Mouse (Mus musculus): ENCODE measurements around the gene Vmn1r121. TPM values are rescaled to one million over a fixed set of nuclear protein-coding genes. Genes with fewer than 3 reads are reported as not detected.
"Not testable (repeated sequence)": the region's sequence is repeated elsewhere in the genome, so short reads cannot be mapped to it uniquely, and the experiment has no call there.

Vmn1r121 gene
- not detected in 2 replicates for polyA plus RNA-seq (2014; fragmentation: Nextera tagmentation; extraction: Ambion mirVana)

- H3K27ac ChIP-seq (ENCODE audit: low read depth, low read length); DNase-seq (ENCODE audit: low spot score): not testable (repeated sequence)
Observed at GRCm38 (mm10) chr7:21098413-21098812, at the start of gene Vmn1r121. Vmn1r121 (minus strand) TSS chr7:21098513.

GRCm38 (mm10) chr7:21134028-21134427 is 35.7 kb upstream of the Vmn1r121 start, which contains the start of gene Vmn1r122:
Vmn1r122 (minus strand) TSS chr7:21134128.
- WGBS = 70% methylated on average over 2 of the region's 3 CpGs
- DNase-seq (ENCODE audit: low spot score); H3K27me3 ChIP-seq (ENCODE audit: control insufficient read depth, insufficient read depth, low read length); H3K36me3 ChIP-seq (ENCODE audit: control insufficient read depth, insufficient read depth, low read length); H3K9me3 ChIP-seq (ENCODE audit: control insufficient read depth, low read length); H3K4me2 ChIP-seq (ENCODE audit: low read depth, low read length, severe bottlenecking); H3K9ac ChIP-seq (ENCODE audit: low read length); H3K4me1 ChIP-seq (replicated peaks; ENCODE audit: control insufficient read depth, insufficient read depth, low read length); ATAC-seq (replicated peaks; ENCODE audit: low FRiP score); H3K27ac ChIP-seq (ENCODE audit: low read depth, low read length); H3K4me3 ChIP-seq (ENCODE audit: low read depth, low read length): not testable (repeated sequence)

More at GRCm38 (mm10) chr7:21098413-21098812, at the start of gene Vmn1r121:
- not testable (repeated sequence) for H3K4me3 ChIP-seq (ENCODE audit: low read depth, low read length); H3K27me3 ChIP-seq (ENCODE audit: control insufficient read depth, insufficient read depth, low read length); H3K36me3 ChIP-seq (ENCODE audit: control insufficient read depth, insufficient read depth, low read length); H3K4me1 ChIP-seq (replicated peaks; ENCODE audit: control insufficient read depth, insufficient read depth, low read length); H3K9ac ChIP-seq (ENCODE audit: low read length); ATAC-seq (replicated peaks; ENCODE audit: low FRiP score); H3K9me3 ChIP-seq (ENCODE audit: control insufficient read depth, low read length); H3K4me2 ChIP-seq (ENCODE audit: low read depth, low read length, severe bottlenecking)
- 75% methylated on average over 4 of the region's 5 CpGs for WGBS

GRCm38 (mm10) chr7:21053684-21054083 is 44.6 kb downstream of the Vmn1r121 start, which contains the start of gene Vmn1r120:
Vmn1r120 (minus strand) TSS chr7:21053784.
- H3K36me3 ChIP-seq (ENCODE audit: control insufficient read depth, insufficient read depth, low read length); H3K27me3 ChIP-seq (ENCODE audit: control insufficient read depth, insufficient read depth, low read length); H3K4me3 ChIP-seq (ENCODE audit: low read depth, low read length); DNase-seq (ENCODE audit: low spot score); H3K9me3 ChIP-seq (ENCODE audit: control insufficient read depth, low read length); H3K9ac ChIP-seq (ENCODE audit: low read length); H3K27ac ChIP-seq (ENCODE audit: low read depth, low read length); H3K4me1 ChIP-seq (replicated peaks; ENCODE audit: control insufficient read depth, insufficient read depth, low read length); H3K4me2 ChIP-seq (ENCODE audit: low read depth, low read length, severe bottlenecking); ATAC-seq (replicated peaks; ENCODE audit: low FRiP score): not testable (repeated sequence)
- WGBS = 88% methylated on average over 1 of the region's 1 CpGs

Other genes with a start within 250 kb of the Vmn1r121 start
- gene Vmn1r116, start 226.3 kb downstream of the Vmn1r121 start, polyA plus RNA-seq (2014; fragmentation: Nextera tagmentation; extraction: Ambion mirVana) = not detected in 2 replicates
- not detected in 2 replicates for gene Vmn1r117, start 214.4 kb downstream of the Vmn1r121 start, polyA plus RNA-seq (2014; fragmentation: Nextera tagmentation; extraction: Ambion mirVana)
- gene Vmn1r118, start 186.2 kb downstream of the Vmn1r121 start, polyA plus RNA-seq (2014; fragmentation: Nextera tagmentation; extraction: Ambion mirVana) = not detected in 2 replicates
- gene Vmn1r119, start 86.1 kb downstream of the Vmn1r121 start, polyA plus RNA-seq (2014; fragmentation: Nextera tagmentation; extraction: Ambion mirVana) = not detected in 2 replicates
- gene Vmn1r120, start 44.7 kb downstream of the Vmn1r121 start, polyA plus RNA-seq (2014; fragmentation: Nextera tagmentation; extraction: Ambion mirVana) = not detected in 2 replicates
- not detected in 2 replicates for gene Vmn1r122, start 35.6 kb upstream of the Vmn1r121 start, polyA plus RNA-seq (2014; fragmentation: Nextera tagmentation; extraction: Ambion mirVana)
- gene Vmn1r123, start 63.7 kb upstream of the Vmn1r121 start, polyA plus RNA-seq (2014; fragmentation: Nextera tagmentation; extraction: Ambion mirVana) = not detected in 2 replicates
- not detected in 2 replicates for gene Gm5157, start 91.9 kb upstream of the Vmn1r121 start, polyA plus RNA-seq (2014; fragmentation: Nextera tagmentation; extraction: Ambion mirVana)
- not detected in 2 replicates for gene Vmn1r124, start 162.1 kb upstream of the Vmn1r121 start, polyA plus RNA-seq (2014; fragmentation: Nextera tagmentation; extraction: Ambion mirVana)
- gene Vmn1r125, start 173.7 kb upstream of the Vmn1r121 start, polyA plus RNA-seq (2014; fragmentation: Nextera tagmentation; extraction: Ambion mirVana) = not detected in 2 replicates
- gene Vmn1r126, start 203.0 kb upstream of the Vmn1r121 start, polyA plus RNA-seq (2014; fragmentation: Nextera tagmentation; extraction: Ambion mirVana) = not detected in 2 replicates
- gene Vmn1r127, start 221.3 kb upstream of the Vmn1r121 start, polyA plus RNA-seq (2014; fragmentation: Nextera tagmentation; extraction: Ambion mirVana) = not detected in 2 replicates

Data from forebrain, embryonic 11.5 days (tissue).